Mouse (Mus musculus): ENCODE measurements around the gene Nisch.
A peak's percentile ranks its signal among the peaks of the same experiment; 100 is the strongest.

Nisch gene

DNA sequence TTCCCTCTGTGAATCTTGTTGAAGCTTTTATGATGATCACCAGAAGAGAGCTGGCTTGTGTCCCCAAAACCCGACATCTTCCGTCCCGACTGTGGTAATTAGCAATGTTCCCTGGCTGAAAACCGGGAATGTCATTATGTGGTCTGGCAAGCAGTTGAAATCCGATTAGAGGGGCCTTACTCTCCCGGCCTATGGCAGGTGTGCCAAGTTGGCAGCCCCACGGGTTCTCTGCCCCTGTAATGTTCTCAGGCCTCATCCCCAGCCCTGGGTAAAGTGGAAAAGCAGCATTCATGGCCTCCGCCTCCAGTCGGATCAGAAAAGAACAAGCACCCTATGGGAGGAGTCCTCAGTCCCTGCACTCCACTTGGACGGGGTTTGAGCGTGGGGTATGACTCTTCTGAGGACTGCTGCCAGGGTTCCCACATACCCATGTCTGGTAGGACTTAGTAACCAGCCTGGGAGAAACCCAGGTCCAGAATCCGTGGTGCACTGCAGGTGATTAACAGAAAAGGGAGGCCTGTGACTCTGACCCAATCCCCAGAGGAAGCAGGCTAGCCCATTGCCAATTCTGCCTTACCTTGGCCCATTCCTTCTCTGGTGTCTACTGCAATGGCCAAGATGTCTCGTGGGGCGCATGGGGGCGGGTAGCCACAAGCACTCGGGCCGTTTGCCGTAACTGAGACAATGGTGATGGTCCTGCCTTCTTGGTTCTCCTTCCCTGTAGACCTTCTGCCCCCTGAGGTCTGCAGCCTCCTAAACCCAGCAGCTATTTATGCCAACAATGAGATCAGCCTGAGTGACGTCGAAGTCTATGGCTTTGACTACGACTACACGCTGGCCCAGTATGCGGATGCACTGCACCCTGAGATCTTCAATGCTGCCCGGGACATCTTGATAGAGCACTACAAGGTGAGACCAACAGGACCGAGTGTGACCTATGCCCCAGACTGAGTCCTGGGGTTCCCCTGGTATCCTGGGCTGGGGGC, 82.4 kb downstream of the Nisch start:
- ATAC-seq (ENCODE audit: insufficient number of reproducible peaks, low FRiP score, low TSS enrichment): no peak

DNA sequence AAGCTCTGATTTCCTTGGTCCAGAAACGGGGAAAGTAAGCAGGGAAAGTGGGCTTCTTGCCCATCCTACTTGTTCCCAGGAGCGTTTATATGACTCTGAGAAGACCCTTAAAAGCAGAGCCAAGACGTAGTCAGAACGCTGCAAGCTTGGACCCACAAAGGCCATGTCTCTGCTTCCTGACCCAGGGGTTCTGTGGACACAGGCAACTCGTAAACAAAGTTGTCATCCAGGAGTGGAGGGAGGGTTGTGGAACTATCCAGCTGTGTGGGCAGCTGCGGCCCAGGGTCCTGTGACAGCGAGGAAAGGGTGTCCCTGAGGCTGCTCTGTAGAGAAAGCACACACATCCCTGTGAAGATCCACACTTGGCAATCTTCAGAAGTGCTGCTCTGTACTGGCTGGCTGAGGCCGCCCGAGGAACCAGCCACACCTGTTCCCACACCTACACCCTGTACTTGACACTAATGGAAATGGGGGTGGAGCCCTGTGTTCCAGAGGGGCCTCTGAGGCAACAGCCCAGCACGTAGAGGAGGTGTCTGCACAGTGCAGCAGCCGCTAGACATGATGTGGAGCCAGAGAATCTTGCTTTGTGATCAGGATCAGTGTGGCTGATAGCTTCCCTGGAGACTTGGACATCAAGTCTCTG, 83.6 kb downstream of the Nisch start:
- no peak for ATAC-seq (ENCODE audit: insufficient number of reproducible peaks, low FRiP score, low TSS enrichment)

- no peak for ATAC-seq (ENCODE audit: insufficient number of reproducible peaks, low FRiP score, low TSS enrichment)
Measured at GRCm38 (mm10) chr14:31132491-31132975, 84.2 kb downstream of the Nisch start.

DNA sequence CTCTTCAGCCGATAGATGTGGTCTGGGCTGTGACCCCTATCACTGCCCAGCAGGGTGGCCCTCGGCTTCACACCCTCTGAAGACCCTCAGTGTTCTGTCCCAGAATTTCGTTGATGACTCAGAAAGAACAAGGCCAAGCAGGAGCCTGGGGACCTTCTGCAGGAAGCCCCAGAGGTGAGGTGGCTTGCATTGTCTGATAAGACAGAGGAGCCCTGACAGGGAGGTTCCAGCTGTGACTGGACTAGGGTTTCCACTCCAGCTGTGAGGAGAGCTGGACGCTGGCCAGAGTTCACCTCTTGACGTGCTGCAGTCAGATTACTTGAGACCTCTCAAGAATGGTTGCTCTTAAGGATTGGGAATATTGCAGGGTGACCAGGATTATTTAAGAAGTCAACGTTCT, 84.7 kb downstream of the Nisch start:
- ATAC-seq (ENCODE audit: insufficient number of reproducible peaks, low FRiP score, low TSS enrichment): no peak

DNA sequence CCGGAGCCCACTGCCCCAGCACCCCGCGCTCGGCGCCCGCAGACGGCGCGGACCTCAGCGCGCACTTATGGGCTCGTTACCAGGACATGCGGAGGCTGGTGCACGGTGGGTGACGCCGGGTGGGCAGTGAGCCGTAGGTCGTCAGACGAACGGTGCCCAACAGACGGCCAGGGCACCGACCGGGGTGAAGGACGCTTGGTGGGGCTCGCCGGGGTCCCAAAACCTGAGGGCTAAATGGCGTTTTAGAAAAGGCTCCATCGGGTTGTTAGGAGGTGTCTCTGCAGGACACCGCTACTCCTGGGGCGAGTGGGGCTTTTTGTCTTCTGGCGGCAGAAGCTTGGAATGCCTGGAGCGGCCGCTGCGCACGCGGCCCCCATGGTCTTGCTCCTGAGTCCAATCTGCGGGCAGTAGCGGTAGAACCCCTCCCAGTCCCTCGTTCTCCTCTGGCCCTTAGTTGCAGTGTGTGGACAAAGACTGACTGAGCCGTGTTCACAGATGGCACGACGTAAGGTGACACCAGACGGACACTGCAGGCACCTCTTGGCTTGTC, 85.4 kb downstream of the Nisch start:
- ATAC-seq (ENCODE audit: insufficient number of reproducible peaks, low FRiP score, low TSS enrichment): no peak

DNA sequence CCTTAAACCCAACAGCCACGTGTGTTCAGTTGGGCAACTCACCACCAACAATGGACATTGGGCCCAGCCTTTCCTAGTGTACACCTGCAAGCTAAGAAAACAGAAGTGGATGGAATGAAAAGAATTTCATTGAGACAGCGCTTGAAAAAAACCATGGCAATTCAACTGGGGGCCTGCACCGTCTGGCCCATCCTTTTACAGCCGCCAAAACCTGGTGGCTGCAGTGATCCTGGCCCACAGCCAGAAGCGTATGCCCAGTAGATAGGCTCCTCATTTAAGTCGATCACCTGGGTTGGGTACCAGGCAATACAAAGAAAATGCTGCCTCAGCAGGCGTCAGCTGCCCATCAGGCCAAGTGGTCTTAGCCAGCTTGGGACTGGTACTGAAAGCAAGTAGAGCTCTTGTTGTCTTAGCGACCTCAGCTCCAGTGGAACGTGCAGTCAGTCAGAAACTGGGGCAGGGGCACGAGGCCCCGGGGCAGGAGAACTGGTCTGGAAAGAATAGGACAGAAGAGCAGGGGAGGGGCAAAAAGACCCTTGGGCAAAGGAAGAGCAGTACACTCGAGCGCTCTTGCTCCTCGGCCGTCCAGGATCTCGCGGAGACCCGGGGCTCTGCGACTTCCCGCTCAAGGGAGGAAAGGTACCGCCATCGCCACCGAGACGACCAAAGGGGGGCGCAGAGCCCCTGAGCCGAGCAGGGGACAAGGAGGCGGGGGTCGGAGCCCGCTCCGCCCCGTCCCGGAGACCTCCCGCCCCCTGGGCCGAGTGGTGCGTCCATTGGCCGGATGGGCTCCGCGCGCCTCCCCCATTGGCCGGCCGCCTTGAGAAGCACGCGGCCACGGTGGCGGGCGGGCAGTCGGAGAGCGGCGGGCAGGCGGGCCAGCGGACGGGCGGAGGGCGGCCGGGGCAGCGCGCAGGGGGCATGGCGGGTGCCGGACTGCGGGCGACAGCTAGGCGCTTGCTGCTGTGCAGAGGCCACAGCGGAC, 86.2 kb downstream of the Nisch start, which contains the start of gene Nt5dc2:
Nt5dc2 (plus strand) TSS at position 818 of the 985 bp plus-strand sequence.
- ATAC-seq (ENCODE audit: insufficient number of reproducible peaks, low FRiP score, low TSS enrichment): no peak

DNA sequence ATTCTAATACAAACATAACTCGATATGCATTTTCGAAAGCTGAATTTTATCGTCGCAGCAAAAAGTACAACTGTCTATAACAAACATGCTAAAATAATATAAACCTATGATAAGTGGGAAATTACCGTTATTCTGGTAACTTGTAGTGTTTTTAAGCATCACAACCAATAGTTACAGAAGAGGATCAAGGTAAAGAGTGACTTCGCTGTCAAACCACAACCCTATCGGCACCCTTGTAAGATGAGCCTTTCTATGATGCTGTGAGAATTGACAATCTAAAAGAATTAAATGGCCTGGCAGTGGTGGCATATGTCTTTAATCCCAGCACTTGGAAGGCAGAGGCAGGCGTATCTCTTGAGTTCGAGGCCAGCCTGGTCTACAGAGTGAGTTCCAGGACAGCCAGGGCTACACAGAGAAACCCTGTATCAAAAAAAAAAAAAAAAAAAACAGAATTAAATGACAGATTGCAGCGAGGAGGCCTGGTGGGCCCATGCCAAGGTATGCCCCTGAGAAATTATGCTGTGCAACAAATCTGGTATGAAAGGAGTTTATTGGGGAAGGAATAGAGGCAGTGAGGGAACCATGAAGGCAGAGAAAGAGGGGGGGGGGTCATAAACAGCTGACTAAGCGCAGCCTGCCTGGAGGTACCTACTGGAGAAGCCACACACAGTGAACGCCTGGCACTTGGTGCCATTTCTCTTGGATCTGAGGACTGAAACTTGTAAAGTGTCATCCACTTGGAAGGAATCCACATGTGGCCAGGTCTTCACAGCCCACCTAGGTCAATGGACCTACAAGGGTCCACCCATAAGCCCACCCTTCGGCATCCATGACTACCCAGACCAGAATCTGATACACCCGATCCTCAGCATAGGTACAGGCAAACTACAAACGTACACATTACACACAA, 87.2 kb downstream of the Nisch start:
- no peak for ATAC-seq (ENCODE audit: insufficient number of reproducible peaks, low FRiP score, low TSS enrichment)

GRCm38 (mm10) chr14:31128826-31129219, 87.9 kb downstream of the Nisch start, which contains the start of gene Smim4:
Smim4 (minus strand) TSS chr14:31128956.
- peak; percentile 97 for ATAC-seq (ENCODE audit: insufficient number of reproducible peaks, low FRiP score, low TSS enrichment)

GRCm38 (mm10) chr14:31128101-31128825, 88.5 kb downstream of the Nisch start:
- 0 out of 2 replicates have a peak, but pooled peaks have one; percentile 2 for ATAC-seq (ENCODE audit: insufficient number of reproducible peaks, low FRiP score, low TSS enrichment)

DNA sequence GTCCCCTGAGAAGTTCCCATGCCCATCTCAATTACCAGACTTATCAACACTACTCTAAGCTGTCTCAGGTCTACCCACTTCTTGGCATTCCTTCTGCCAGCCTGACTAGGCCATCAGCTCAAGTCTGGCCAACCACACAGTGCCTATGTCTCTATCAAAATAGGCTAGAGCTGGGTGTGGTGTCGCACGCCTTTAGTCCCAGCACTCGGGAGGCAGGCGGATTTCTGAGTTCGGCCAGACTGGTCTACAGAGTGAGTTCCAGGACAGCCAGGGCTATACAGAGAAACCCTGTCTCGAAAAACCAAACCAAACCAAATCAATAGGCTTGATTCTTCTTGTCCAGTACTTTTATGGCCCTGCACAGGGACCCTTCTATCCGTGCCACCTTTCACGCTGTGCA, 89.9 kb downstream of the Nisch start:
- no peak for ATAC-seq (ENCODE audit: insufficient number of reproducible peaks, low FRiP score, low TSS enrichment)

- ATAC-seq (ENCODE audit: insufficient number of reproducible peaks, low FRiP score, low TSS enrichment): no peak
Measured at GRCm38 (mm10) chr14:31125106-31126075, 91.4 kb downstream of the Nisch start.
